Mouse (Mus musculus) liver, adult 2 months (tissue): Measurements from ENCODE around the gene Kif9.

Experiments used
- CTCF ChIP-seq: fragments of 200-500 bp; IDR thresholded peaks from 2 replicates; pipeline ENCODE4 v1.5.1; 2011; ENCODE audit warnings: low read depth, low read length, control low read depth
- POLR2A ChIP-seq: fragments of 200-500 bp; IDR thresholded peaks from 2 replicates; pipeline ENCODE4 v1.6.1; 2011; ENCODE audit warnings: low read length, control low read depth; ENCODE audit not compliant: insufficient read depth; ENCODE audit errors: extremely low read depth

GRCm38 (mm10) chr9:110440049-110440448 is 36.7 kb upstream of the Kif9 start:
- TF ChIP-seq CTCF (no peak), POLR2A (no peak)
